Mouse (Mus musculus) testis, adult 2 months (tissue): Measurements from ENCODE around the gene Trim34a. TPM values are rescaled to one million over a fixed set of nuclear protein-coding genes. Genes with fewer than 3 reads are reported as not detected.
"Not testable (repeated sequence)": the region's sequence is repeated elsewhere in the genome, so short reads cannot be mapped to it uniquely, and the experiment has no call there.

ENCODE experiments used
- H3K27ac ChIP-seq: fragments of 200-500 bp; 2 replicates; pipeline ENCODE4 v1.5.1; 2012; ENCODE audit warnings: low read depth, low read length; ENCODE audit not compliant: control insufficient read depth, insufficient read depth
- H3K27me3 ChIP-seq: fragments of 200-500 bp; 2 replicates; pipeline ENCODE4 v1.6.1; 2012; ENCODE audit warnings: mild to moderate bottlenecking, low read length, moderate library complexity; ENCODE audit not compliant: control insufficient read depth, insufficient read depth
- H3K36me3 ChIP-seq: fragments of 200-500 bp; 2 replicates; pipeline ENCODE4 v1.6.1; 2012; ENCODE audit warnings: mild to moderate bottlenecking, low read length; ENCODE audit not compliant: control insufficient read depth, insufficient read depth
- H3K4me1 ChIP-seq: fragments of 200-500 bp; 2 replicates; pipeline ENCODE4 v1.6.1; 2012; ENCODE audit warnings: low read length; ENCODE audit not compliant: control insufficient read depth, insufficient read depth
- H3K4me3 ChIP-seq: fragments of 200-500 bp; 2 replicates; pipeline ENCODE4 v1.5.1; 2012; ENCODE audit warnings: low read depth, mild to moderate bottlenecking, low read length, moderate library complexity, mixed read lengths; ENCODE audit not compliant: control insufficient read depth
- CTCF ChIP-seq: fragments of 200-500 bp; IDR thresholded peaks from 2 replicates; pipeline ENCODE4 v1.5.1; 2012; ENCODE audit warnings: low read depth, mild to moderate bottlenecking, inconsistent platforms, low read length, moderate library complexity; ENCODE audit not compliant: control insufficient read depth, insufficient read depth, insufficient replicate concordance
- POLR2A ChIP-seq: fragments of 200-500 bp; IDR thresholded peaks from 2 replicates; pipeline ENCODE4 v1.6.1; 2012; ENCODE audit warnings: low read depth, mild to moderate bottlenecking, inconsistent platforms, low read length, moderate library complexity; ENCODE audit not compliant: control insufficient read depth
- polyA plus RNA-seq: library from polyadenylated mRNA; depleted of rRNA; stranded (reverse); fragments of >200 nt; gene quantifications from 2 replicates; pipeline ENCODE4 v1.2.3, GENCODE M21; 2012

Gene Trim34a
- polyA plus RNA-seq, 1 experiment: 1.0 TPM

DNA sequence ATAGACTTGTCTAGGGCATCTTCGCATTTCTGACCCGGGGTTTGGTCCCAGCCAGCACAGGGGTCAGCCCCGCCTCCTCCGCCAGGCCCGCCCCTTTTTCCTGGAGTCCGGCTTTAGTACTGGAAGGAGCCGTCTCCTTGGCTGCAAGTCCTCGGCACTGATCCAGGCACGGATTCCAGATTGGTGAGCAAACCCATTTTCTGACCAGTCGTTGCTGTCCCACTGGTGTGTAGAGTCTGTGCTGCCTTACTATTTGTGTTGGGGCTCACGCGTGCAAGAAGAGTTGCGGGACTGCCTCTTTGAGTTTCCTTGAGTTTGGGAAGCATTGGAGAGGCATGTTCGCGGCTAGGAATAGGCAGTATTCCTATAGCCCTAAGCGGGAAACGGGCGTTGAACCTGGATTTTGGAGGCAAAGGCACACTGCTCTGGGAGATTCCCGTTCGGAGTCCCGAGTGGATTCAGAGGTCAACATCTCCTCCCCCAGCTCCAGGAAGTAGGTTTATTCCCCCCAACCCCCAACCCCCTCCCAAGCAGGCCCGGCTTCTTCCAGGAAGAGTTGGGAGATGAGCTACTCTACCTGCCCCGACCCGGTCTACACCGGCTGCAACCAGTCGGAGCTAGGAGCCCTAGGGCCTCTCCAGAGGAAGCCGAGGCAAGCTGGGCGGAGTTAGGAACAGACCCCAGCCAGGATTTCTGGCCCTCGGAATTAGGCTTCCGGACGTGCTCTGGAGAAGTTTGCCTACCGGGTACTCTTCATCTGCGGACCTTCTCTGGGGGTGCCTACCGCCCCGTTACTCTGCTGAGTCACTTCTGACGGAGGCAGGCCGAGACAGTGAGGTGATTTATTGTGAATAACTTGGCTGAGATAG, 25.3 kb upstream of the Trim34a start, which contains the start of gene Trim6:
Gene Trim6, plus strand, starts transcription at position 93 of the 869 bp plus-strand sequence.
- peak within 1 kb of the TSS; percentile 65; the same call in 1 of the 2 replicates for H3K27ac ChIP-seq

GRCm38 (mm10) chr7:104231203-104231602, 13.1 kb upstream of the Trim34a start:
- Histone ChIP-seq H3K4me3 (no peak overlapping the region), H3K36me3 (no peaks in the 10 kb centered on the region), H3K27me3 (no peaks in the 10 kb centered on the region), H3K4me1 (no peaks in the 10 kb centered on the region), H3K27ac (no peak overlapping the region)
- TF ChIP-seq CTCF (peak; percentile 53; the same call in 1 of the 2 replicates), POLR2A (no peak)

More for the DNA sequence above, 25.3 kb upstream of the Trim34a start, which contains the start of gene Trim6:
- TF ChIP-seq CTCF (no peak), POLR2A (peak; percentile 53; the same call in 1 of the 2 replicates)
- Histone ChIP-seq H3K36me3 (no peaks in the 10 kb centered on the region), H3K4me3 (peak within 1 kb of the TSS; percentile 88), H3K4me1 (no peaks in the 10 kb centered on the region; the same call in 1 of the 2 replicates), H3K27me3 (no peaks in the 10 kb centered on the region)

DNA sequence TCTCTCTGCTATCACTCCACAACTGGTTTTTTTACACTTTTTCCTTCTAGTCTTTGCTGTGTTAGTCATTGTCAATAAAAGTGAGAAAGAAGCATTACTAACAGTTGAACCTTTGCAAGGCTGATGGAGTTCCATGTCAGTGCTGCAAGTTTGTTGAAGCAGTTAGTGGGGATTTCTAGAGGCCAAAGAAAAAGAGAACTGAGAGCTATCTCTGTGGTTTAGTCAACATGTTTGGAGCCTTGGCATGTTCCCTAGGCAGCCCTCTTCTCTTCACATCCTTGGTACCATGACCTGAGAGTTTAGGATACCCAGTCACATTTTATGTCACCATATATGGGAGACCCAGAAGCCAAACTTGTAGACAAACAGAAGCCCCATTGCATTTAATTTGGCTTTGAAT, 3.4 kb upstream of the Trim34a start:
- Histone ChIP-seq H3K27ac (no peak overlapping the region), H3K27me3 (no peaks in the 10 kb centered on the region), H3K4me1 (no peaks in the 10 kb centered on the region; the same call in 1 of the 2 replicates), H3K36me3 (no peaks in the 10 kb centered on the region), H3K4me3 (no peak overlapping the region)
- TF ChIP-seq POLR2A (no peak), CTCF (no peak)

GRCm38 (mm10) chr7:104243616-104244015, 641 bp upstream of the Trim34a start:
- H3K4me3 ChIP-seq: no peak overlapping the region
- no peak for TF ChIP-seq CTCF
- TF ChIP-seq POLR2A: no peak

DNA sequence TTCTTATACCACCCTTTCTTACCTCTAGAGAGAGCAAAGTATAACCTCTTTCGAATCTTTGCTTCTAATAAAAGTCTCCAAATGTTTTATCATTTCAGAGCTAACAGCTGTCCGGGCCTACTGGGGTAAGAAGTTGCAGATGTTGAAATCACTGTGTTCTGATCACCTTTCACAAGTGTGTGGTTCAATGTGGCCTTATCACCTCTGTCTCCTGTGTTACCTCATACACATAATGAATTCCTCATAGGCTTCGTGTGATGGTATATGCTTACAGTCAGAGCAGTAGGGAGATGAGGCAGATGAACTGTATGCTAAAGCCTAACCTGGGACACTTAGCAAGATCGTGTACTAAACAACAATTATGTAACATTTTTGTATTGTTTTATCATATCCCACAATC, 16.1 kb downstream of the Trim34a start:
- H3K27ac ChIP-seq, H3K36me3 ChIP-seq, H3K27me3 ChIP-seq, H3K4me1 ChIP-seq, H3K4me3 ChIP-seq: not testable (repeated sequence)

More at GRCm38 (mm10) chr7:104243616-104244015, 641 bp upstream of the Trim34a start:
- H3K27me3 ChIP-seq: no peaks in the 10 kb centered on the region
- H3K4me1 ChIP-seq: no peaks in the 10 kb centered on the region; the same call in 1 of the 2 replicates
- no peak overlapping the region for H3K27ac ChIP-seq
- H3K36me3 ChIP-seq: no peaks in the 10 kb centered on the region

DNA sequence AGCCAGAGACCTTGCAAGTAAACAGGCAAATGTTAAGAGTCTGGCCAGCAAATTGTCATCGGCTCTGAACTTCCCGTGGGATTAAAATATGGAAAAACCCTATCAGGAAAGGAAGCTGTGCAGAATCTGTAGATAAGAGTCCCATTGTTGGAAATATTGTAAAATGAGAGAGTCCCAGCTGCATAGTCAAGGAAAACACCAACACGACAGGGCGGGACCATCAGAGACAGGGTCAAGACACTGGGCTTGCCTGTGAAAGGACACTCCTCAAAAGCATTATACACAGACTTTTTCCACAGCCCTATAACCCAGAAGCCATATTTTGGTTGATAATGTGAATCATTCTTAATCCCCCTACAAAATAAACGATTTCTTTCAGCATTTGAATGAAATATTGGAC, 21.1 kb downstream of the Trim34a start:
- H3K27me3 ChIP-seq, H3K27ac ChIP-seq, H3K36me3 ChIP-seq, H3K4me1 ChIP-seq, H3K4me3 ChIP-seq: not testable (repeated sequence)

GRCm38 (mm10) chr7:104279361-104279760, 35.1 kb downstream of the Trim34a start:
- H3K36me3 ChIP-seq, H3K4me3 ChIP-seq, H3K27ac ChIP-seq, H3K4me1 ChIP-seq, H3K27me3 ChIP-seq: not testable (repeated sequence)

- peak within 1 kb of the TSS; percentile 11; the same call in 1 of the 2 replicates for H3K4me3 ChIP-seq
- not testable (repeated sequence) for H3K4me1 ChIP-seq, H3K36me3 ChIP-seq, H3K27me3 ChIP-seq, H3K27ac ChIP-seq
Observed at GRCm38 (mm10) chr7:104287576-104288443, 43.6 kb downstream of the Trim34a start, which contains the start of gene Trim5. Trim5 (minus strand) TSS chr7:104288094.
